Mouse (Mus musculus): Measurements from ENCODE around the gene Nme9. TPM values are rescaled to one million over a fixed set of nuclear protein-coding genes. Genes with fewer than 3 reads are reported as not detected.

The Nme9 gene
- not detected for total RNA-seq (2021)

DNA sequence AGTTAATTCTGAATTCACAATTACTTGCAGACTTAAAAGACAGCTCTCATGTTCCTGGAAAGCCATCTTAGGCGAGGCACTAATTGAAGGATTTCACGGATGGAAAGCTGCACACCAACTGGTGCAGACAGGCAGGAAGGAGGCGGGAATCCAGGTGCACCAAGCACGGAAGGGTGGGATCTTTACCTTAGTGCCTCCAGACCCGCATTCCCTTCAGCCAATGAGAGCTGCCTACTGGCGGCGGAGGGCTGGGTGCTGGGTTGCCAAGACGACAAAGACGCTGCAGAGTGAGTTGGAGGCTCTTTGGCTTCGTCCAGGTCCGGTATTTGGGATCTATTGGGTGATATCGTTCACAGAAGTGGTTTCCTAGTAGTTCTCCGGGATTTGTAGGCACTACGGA lies at the start of gene Nme9:
Gene Nme9 (plus strand): TSS at position 315 of the 400 bp plus-strand sequence.
- no peak for DNase-seq

DNA sequence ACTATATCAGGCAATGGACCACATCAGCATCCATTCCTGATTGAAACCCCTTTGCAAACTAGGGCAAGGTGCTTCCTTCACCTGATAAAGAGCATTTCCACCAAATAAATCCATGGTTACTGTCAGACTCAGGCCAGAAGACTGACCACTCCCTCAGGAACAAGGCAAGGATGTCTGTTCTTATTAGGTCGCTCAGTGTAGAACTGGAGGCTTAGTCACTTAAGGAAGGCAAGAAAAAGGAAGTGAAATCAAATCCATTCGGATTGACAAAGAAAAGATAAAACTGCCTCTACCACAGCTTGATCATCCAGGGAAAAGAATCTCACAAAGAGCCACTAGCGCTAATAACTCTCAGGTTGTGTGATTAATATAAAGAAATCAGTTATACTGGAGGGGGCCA lies 42.0 kb upstream of the Nme9 start:
- DNase-seq = no peak

DNA sequence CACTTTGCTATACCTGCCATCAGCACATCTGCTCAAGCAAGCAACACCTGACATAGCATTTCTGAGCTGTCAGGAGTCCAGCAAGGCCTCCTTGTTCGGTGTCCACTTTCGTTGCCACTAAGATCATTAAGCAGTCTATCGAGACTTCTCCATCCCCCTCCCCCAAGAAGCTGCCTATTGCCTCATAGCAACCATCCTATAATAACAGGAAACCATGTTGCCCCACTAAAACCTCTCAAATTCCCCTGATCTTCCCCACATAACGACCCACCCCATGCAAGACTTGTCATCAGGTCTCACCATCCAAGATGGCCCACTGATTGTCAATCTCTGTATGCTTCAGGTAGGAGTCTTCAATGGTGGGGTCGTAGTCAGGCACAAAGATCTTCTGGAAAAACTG lies 40.2 kb upstream of the Nme9 start:
- no peak for DNase-seq

DNA sequence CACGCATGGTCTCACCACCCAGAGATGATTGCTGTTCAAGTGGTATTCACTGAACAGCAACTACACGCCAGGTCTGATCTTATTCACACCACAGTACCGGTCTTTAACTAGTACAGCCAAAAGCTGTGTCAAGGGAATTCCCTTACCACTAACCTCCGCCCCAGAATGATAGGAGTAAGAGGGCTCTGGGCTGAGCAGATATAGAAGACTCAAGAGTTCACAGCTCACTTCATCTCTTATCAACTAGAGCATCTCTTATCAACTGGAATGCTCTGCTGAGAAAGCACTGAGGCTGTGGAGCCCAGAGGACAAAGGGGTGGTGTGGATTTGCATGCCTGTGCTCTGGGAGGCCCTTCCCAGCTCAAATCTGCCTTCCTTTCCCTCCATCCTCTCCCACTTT lies 39.5 kb upstream of the Nme9 start:
- DNase-seq = no peak

DNA sequence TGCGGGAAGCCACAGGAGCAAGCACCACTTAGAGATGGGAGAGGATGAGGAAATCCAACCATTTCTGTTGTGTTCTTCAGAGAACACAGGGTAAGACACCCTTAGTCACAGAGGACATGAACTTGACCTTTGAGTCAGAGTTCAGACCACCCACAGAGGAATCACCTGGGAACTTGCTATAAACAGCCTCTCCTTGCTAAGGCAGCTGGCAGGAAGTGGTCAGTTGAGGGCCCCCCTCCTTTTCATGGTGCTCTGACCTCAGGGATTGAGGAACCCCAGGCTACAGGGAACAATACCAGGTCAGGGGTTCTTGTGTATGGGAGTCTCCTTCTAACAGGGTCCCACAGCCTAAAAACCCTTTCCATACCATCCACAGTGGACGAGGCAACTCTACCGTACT lies 34.5 kb upstream of the Nme9 start:
- DNase-seq = no peak

DNA sequence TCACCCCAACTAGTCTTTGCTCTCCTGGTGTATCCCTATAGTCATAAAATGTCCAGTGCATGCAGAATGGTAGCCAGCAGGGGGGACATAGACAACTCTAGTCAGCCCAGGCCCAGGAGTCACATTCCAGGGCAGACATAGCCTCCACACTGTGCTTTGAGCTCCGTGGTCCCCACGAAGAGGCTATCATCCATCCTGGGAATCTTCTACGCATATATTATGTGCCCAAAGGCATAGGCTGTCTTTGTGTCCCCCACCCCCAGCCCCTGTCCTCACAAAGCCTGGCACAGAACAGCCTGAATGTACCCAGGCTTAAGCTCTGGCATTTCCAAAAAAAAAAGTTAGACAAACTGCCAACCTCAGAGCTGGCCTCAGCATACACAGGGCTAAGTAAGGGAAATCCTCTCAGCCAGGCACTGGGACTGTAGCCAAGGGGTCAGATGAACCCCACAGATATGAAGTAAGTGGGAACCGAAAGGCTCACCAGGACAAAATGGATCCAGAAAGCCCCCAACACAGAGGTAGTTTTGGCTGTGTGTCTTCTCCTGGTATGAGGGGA lies 33.9 kb upstream of the Nme9 start:
- no peak for DNase-seq

DNA sequence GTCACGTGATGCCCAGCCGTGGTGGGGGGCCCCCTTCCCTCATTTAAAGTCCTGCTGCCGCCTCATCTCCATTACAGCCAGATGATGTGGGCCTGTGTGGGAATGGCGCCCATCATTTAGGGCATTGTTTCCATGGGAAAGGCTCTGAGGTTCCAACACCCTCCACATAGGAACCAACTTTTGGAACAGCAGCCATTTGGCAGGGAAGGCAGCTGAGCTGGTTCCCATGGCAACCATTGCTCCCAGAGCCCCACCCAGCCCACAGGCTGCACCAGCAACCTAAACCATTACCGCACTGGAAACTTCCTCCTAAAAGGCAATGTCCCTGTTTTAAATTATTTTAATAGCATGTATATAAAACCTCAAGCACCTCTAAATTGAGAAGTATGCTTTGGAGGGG lies 32.9 kb upstream of the Nme9 start:
- no peak for DNase-seq

DNA sequence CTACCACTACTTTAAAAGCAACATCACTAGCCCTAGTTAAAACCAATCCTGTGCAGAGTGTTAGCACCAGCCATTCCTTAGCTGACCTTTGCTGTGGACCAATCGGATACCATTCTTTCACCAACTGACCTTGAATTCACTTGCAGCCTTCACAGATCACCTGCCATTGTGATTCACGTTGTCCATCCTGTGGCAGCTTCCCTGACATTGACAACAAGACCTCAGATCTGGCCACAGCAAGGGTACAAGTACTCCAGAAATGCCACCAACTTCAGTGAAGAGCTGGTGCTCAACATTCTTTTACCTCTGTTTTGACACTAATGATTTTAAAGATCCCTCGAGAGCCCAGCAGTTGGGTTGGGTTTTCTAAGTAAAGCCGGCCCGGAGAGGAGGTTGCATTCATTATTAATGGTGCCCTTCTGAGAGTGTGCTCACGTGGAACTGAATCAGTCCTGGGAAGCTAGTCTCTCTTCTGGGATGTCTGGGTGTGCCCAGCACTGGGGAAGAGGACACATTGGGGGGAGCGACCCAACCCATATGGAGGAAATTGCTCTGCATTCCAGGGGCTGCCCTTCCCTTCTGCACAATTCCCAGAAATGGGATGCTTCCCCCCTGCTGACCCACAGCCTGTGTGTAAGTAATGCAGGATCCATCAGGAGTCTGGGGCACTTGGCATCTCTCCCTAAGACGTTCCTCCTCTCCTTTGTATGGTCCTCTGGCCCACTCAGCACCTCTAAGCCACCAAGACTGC lies 31.1 kb upstream of the Nme9 start:
- DNase-seq = no peak

DNA sequence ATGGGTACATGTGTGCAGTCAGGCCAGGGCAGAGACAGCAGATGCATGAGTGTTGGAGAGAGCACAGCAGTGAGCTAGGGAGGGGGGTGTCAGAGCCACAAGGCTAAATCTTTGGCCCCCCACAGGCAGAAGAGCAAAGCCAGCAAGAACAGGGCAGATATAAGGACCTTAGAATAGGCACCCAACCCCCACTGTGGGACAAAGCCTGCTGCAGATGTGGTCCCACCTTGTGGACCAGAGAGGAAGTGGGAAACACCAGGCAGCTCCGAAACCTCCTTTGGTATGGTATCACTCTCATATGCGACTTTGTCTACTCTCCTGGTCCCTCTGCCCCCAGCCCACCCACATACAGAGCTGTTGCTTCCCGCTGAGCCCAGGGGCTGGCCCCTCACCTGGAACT lies 29.4 kb upstream of the Nme9 start:
- DNase-seq = no peak

DNA sequence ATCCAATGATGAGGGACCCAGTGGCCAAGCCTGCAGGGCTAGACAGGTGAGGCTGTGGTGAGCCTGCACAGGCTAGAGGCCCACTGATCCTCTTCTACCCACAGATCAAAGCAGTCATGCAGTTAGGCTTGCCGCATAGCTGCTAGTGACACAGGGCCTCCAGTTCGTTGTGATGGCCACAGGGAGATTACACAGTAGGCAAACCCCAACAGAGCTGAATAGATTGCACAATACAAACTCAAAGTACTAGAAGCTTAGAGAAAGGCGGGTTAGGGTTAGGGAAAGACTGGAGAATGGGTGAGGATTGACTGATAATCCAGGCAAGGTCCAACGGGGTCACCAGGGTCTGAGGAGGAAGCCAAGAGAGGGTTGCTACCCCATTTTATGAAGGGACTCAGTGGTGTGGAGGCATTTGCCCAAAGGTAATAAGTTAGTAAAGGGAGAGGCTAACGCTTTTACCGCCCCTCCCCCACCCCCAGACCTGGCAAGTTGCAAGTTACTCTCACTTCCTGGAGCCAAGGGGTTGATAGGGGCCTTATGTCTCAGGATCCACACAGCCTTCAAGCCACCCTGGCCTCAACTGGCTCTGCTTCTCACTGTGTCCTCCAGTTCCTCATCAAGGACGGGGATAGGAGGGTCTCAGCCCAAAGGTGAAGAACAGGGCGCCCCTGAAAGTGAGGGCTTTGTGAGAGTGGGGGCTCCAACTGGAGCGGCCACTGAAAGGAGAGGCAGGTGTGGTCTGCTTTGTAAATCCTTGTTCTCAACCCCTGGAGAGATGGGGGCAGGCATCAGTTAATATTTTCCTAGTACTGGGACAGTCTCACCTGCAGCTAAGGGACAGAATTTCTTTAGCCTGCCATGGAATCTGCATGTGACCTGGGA lies 27.3 kb upstream of the Nme9 start:
- DNase-seq = no peak

DNA sequence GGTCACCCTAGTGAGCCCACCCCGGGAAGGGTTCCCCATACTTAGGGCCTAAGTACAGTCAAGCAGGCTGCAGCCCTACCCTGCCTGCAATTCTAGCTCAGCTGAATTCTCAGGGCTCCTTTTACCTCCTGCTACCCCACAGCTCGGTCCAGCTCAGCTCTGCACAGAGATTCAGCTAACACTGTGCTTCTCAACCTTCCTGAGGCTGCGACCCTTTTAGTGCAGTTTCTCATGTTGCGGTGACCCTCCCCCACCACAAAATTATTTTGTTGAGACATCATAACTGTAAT lies 26.8 kb upstream of the Nme9 start:
- no peak for DNase-seq

DNA sequence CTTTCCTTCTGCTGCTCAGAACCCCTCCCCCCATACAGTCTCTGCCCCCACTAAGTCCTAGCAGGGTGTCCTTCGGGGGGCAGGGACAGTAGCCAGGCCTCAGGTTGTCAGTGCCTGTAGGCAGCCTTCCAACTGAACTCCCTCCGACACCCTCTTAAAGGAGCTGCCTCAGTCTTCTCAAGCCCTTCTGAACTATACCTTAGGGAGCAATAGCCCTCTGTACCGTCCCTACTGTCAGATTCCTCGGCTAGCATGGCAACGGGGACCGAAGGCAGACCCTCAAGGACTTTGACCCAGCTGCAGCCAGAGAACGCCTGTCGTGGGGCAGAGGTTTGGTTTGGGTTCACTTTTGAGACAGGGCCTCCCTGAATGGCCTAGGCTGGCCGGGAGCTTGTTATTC lies 26.0 kb upstream of the Nme9 start:
- DNase-seq = no peak

DNA sequence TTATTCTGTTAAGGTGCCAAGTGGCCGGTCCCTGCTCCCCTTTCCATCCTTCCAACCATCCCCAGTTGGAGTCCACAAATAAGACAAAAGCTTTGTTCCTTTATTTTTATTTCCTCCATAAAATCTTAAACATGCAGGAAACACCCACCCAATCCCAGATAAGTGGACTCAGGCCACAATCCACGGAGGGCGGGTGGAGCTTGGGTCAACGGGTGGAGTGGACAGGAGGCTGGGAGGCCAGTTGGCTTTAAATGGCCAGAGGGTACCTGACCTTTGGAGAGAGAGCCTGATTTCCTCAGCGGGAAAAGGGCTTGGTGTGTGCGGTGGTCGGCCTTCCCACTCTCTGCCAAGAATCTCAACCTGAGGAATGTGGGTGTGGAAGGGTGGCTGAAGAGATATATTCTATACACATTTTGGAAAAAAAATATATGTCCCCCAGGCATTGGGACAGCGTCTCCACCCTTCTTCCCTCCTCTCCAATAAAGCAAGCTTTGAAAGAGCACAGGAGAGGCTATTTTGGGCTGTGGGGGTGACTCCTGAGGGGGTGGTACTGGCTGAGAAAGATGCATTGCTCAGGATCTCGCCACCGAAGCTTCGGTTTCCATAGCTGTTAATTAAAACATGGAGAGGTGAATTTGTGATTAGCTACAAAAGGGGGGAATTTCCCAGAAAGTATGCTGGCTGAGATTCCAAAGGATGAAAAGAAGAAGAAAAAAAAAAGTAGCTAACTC lies 22.5 kb upstream of the Nme9 start:
- DNase-seq = no peak

DNA sequence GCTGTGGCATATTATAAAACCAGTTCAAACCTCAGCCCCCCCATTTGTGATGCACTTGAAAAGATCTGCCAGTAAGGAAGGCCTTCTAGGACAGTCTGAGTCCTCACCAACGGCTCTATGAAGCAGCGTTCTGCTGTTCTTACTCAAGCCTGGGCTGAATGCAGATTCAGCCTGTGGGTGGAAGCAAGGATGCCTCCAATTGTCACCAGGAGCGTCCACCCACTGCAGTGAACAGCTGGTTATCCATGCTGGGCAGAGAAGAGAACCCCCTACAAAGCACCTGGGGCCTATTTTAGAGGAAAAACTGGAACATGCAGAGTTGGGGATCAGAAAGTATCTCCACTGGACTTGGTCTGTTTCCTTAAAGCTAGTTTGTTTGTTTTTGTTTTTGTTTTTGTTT lies 21.4 kb upstream of the Nme9 start:
- no peak for DNase-seq

DNA sequence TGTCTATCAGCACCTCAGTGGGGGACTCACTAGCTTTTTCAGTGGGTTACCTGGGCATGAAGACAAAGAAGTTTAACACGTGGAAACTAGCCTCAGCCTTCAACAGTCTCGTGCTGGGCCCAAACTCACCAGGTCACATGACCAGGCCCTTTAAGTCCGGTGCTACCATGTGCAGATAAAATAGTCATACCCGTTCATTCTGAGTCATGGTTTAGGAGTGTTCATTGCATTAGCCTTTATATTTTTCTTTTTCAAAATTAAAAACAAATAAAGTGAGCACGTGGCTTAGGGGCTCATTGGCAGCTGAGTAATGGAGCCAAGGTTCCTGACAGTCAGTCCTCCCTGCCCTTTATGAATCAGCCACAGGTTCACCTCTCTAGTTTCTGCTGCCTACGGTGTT lies 20.5 kb upstream of the Nme9 start:
- no peak for DNase-seq

DNA sequence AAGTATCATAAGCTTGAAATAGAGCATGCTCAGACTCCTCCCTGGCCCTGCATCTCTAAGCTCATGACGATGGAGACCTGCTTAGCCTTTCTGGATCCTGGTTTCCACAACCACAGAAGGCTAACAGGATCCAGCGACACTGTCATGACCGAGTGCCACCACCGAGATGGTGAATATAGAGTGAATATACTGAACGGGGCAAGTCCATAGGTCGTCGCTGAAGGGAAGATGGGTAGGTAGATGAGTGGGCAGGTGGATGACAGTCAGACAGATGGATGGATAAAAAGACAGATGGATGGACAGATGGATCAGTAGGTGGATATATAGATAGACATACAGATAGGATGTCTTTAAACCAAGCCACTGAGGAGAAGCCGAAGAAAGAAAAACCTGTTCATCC lies 19.9 kb upstream of the Nme9 start:
- no peak for DNase-seq

DNA sequence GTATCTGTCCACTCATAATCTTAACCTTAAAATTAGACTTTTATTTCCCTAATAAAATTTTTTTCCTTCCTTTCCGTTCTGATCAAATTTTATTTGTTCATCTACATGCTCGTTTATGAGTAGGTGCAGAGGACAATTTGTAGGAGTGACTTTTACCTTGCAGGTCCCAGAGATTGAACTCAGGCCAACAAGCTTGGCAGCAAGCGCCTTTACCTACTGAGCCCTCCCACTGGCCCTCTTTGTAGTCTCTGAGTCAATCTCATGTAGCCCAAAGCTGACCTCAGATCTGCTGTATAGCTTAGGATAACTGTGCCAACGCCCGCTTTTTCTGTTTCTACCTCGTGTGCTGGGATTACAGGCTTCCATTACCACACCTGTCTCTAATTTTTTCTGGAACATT lies 19.3 kb upstream of the Nme9 start:
- no peak for DNase-seq

DNA sequence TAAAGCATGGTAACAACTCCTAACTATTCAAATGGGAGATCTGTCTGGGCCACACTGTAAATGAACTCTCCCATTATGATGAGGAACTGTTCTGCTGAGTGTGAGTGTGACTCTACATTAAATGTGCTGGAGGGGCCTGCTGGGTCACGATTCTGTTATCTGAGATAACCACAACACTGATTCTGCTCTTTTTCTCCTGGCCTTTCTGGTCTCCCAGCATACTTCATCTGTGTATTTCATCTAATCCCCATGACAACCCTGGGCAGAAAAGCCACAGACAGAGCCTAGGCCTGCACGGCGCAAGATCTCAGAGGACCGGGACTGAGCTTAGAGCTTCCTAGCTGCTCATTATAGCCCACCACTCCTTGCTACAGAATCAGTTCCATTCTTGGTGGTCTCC lies 18.8 kb upstream of the Nme9 start:
- no peak for DNase-seq

DNA sequence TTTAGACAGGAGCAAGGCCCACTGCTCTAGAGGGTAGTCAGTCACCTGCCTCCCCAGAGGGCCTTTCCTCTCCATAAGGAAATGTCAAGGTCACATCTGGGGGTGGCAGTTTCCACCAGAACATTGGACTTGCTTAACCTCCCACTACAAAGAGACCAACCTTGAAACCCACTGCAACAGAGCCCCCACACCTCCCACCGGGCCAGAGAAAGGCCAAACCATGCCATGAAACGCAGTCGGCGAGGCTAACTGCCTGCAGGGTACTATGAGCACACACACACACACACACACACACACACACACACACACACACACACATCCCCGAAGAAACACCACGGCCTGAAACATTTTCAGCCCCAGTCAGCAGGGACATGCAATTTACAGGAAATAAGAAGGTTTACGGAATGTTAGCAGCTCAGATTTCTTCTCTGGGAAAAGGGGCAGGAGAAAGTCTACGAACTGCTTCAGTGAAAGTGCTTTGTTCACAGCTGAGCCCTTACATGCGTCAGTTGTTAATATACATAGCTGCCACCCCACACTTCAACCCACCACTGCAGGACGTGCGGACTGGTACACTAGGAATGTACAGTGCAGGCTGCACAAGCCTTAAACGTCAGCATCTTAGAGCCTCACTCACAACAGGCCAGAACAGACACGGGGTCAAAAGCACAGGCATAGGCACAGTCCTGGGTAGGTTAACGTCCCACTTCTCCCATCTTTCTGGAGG lies 16.2 kb upstream of the Nme9 start:
- DNase-seq = peak; percentile 21

DNA sequence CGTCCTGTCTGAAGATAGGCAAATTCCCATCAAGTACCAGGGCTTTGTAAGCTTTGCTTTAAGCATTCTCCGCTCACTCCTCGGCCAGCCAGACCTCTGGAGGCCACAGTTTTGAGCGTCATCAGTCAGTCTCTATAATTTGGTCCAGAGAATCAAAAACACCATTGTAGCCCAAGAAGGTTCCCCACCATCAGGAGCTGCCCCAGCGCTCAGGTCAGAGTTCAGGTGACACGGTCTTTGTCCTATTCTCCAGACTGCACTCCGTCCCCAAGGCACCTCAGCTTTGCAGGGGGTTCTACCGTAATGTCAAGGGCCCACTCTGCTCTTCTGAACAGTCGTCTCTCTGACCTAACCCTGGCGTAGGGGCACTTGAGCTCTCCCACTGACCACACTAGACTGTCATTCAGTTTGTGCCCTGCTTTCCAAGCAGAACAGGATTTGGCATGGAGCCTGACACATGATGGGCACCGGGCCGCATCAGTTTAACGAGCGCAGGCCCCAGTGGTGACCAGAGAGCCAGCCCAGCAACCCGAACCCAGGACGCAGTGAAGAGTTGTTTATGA lies 15.6 kb upstream of the Nme9 start:
- DNase-seq = peak; percentile 63

DNA sequence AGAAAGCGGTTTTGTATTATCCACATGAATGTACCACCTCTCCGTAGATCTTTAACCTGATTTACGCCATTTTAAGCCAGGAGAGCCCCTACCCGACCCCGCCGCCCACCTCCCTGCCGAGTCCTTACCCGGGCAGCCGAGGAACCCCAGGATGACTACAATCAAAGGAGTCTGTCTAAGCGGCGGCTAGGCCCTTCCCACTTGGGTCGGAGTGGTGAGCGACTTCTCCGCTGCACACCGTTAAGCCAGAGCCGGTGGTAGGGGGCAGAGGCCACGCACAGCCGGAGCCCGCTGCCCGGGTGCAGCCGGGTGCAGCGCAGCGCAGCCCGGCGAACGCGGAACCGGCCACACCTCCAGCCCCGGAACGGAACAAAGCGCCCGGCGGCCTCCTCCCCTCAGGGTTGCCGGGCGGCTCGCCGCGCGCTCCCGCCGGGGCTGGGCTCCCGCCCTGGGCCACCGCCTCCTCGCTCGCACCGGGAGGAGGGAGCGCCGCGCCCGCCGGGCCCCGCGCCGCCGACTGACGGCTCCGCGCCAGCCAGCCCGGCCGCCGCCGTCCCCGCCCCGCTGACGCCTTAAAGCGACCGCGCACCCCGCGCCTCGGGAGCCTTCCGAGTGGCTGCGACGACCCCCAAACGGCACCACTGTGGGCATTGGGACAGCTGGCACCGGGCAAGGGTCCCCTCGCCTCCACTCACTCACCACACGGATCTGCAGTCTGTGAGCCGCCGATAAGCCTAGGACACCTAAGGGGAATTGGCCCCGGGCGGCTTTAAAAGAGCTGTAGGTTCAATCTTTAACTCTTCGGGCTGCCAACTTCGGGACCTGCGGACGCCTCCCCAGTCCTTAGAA lies 14.9 kb upstream of the Nme9 start:
- peak; percentile 82 for DNase-seq
